Mouse (Mus musculus) CD4-positive, CD25-positive, alpha-beta regulatory T cell, adult 4 months (primary cell): Measurements from ENCODE around the gene Chst15. TPM values are rescaled to one million over a fixed set of nuclear protein-coding genes. Genes with fewer than 3 reads are reported as not detected.

Experiments used
- ATAC-seq: one replicate; pipeline ENCODE4 v1.8.0; 2017
- polyA plus RNA-seq, 2 experiments: library from polyadenylated mRNA; unstranded; fragments of 100-300 nt; shearing (Covaris generic); gene quantifications; one replicate each; pipeline ENCODE4 v1.2.1; 2017

Chst15 gene
- polyA plus RNA-seq, 2 experiments from 2014 or later, result 6.0 to 9.2 TPM

DNA sequence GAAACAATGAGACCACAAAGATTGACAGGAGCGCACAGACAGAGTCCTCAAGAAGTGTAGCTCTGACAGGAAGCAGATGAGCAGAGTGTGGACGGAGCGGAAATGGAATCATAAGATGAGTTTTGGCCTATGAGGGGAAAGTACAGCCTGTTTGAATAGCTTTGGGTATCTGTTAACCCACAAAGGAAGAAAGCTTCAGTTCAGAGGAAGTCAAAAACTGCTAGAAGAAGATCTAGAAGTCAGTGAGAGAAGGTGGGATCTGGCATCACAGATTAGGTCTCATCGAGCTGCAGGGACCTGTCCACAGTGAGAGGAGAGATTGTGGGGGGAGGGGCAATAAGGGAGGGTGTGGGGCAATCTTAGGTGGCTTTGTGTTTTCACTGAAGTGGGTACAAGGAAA lies 18.3 kb upstream of the Chst15 start:
- ATAC-seq, result peak; percentile 95

DNA sequence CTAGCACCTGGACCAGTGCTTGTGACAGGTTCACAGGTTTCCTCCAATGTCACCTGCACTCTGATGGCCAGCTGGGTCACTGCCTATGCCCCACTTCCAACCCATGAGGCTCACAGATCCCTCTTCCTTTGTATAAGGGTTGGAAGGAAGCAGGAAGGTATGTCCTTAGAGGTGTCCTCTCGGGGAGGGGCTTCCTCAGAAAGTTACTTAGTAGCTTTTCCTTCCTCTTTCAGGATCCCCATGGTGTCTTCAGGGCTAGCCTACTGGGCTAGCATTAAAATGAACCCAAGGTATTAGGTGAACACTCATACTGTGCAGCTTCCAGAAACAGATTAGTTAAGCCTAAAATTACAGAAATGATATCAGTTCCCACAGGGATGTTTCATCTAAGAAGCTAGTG lies 16.1 kb upstream of the Chst15 start:
- ATAC-seq, result no peak

DNA sequence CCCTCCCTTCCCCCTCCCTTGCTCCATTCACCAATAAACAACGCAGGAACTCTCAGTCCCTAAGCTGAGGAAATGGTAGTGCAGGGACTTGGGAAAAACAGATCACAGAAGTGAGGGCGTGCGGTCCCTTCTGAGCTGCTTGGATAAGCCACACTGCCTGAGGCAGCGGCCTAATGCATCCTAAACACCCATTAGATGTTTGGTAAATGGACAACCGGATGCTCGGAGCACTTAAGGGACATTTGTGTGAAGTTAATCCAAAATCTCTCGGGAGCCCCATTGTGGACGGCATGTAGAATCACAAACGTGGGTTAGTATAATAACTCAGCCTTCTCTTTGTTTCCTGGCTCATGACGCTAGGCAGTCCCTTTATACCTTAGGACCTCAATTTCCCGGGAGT lies 15.1 kb upstream of the Chst15 start:
- no peak for ATAC-seq

DNA sequence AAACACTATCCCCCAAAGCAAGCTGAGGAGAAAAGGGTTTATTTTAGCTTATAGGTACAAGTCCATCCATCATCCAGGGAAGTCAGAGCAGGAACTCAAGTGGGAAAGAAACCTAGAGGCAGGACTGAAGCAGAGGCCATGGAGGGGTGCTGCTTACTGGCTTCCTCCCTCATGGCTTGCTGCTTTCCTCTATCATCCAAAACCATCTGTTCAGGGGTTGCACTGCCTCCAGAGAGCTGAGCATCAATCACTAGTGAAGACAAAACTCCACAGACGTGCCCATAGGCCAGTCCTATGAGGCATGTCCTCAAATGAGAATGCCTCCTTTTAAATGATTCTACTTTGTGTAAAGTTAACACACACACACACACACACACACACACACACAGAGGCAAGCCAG lies 13.2 kb upstream of the Chst15 start:
- no peak for ATAC-seq

DNA sequence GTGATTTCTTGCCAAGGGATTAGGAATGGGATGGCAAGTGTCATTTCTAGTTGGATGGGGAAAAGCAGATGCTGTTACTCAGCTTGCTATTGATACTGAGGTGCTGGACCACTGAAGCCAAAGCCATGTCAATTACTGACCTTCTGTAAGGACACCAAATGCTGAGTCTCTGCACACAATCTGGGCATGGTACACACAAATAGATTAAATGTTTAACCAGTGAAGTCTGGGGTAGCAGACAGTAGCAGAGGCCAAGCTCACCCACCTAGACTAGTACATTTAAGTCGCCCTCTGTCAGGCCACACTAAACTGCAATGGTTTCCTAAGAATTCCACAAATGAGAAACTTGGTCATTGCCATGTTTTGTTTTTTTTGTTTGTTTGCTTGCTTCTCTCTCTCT lies 11.6 kb upstream of the Chst15 start:
- ATAC-seq, result no peak

DNA sequence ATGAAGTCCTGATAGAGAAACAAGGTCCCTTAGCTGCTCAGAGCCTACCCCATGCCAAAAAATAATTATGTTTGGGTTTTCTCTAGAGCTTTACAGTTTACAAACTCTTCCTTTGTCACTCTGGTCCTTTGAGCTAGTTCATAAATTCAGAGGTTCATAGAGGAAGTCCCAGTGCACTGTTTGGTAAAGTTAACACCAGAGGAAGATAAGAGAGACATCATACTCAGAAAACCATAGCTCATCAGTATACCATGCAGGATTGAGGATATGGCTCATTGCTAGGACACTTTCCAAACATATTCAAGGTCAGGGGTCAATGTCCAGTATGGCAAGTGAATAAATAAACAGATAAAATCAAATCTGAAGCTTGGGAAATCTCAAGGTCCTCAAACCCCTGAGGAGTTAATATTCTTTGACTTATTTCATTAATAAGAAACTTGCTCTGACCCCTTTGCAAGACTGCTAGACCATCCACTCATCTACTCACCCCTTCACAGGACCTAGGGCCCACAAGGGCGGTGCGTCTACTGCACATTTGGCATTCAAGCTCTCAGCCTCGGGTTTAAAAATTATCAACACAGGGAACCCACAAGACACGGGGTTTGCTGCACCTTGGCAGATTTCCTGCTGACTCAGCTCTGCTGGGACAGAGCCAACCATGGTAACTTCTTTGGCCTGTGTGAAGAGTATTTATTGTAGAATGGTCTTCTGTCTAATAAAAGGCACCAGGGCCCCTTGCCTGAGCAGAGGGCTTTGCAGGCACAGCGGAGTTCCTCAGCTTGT lies 8.7 kb upstream of the Chst15 start:
- ATAC-seq, result peak; percentile 43

DNA sequence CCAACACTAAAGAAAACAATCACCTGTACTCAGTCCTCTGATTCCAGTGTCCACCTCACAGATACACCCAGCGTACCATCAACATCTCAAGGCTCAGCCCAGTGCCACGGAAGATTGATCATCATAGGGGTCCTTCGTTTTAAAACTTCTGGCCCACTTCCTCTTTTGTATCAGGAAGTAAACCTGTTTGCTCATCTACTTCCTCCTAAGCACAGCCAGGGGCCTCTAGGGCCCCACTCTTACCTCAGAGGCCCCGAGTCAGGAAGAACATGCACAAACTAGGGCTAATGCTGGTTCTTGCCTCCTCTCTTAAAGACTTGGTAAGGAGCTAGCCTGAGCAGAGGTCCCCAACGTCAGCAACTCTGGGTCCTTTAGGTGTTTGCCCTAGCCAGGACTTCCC lies 6.4 kb upstream of the Chst15 start:
- peak; percentile 74 for ATAC-seq

DNA sequence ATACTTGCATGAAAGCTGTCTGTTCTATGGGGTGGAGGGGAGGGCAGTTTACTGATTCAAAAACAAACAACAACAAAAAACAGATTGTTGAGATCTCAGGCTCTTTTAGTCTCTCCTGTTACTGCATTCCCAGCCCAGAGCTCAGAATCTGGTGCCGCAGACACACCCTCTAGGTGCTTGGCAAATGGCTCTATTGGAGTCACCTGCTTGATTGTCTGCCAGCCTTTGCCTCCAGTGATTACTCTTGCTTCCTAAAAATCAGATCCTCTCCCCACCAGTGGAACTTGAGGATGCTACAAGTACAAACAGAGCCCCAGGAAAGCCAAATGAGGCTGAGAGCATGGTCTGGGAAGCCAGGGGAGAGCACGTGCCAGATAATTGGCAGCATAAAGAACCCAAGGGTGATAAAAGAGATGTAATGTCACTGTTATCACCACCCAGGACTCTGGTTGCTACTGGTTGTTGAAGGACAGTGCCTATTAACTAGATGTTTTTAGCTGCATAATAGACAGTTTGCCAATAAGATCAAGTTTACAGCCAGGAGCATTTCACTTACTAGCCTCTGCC lies 4.4 kb upstream of the Chst15 start:
- no peak for ATAC-seq

DNA sequence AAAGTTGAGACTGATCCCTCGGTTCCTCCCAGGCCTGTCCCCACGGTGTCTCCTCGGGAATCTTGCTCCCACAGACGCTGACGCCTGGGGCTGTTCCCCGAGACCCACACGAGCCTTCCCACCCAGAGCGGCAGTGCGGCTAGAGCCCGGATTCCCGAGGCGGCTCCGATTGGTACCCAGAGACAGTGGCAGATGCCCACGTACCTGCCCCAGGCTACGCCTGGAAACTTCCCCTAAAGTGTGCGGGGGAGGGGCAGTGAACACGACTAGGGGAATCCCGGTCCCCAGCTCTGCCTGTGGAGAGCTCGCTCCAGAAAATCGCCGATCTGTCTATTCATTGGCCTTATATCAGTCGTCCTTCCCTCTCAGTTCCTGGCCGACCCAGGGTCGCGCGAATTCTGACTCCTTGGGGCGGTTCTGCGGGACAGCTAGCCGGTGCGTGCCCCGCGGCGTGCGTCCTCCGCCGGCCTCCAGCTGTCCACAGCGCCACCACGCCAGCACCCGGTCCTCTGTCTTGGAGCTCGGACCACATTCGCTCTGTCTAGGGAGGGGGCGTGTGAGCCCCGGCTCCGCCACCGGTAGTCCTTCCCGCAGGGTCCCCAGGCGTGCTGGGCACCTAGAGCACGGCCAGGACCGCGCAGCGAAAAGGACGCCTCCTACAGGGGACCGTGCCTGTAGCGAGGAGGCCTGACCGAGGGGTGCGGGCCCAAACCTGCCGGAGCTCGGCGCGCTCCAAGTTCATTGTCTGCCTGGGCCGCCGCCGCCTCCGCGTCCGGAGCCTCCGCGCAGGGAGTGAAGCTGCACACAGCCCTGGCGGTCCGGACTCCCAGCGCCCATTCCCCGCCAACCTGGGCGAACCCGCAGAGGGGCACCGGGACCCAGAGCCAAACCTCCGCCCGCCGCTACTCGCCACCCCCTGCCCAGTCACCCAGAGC lies 660 bp downstream of the Chst15 start:
- ATAC-seq, result peak; percentile 75

DNA sequence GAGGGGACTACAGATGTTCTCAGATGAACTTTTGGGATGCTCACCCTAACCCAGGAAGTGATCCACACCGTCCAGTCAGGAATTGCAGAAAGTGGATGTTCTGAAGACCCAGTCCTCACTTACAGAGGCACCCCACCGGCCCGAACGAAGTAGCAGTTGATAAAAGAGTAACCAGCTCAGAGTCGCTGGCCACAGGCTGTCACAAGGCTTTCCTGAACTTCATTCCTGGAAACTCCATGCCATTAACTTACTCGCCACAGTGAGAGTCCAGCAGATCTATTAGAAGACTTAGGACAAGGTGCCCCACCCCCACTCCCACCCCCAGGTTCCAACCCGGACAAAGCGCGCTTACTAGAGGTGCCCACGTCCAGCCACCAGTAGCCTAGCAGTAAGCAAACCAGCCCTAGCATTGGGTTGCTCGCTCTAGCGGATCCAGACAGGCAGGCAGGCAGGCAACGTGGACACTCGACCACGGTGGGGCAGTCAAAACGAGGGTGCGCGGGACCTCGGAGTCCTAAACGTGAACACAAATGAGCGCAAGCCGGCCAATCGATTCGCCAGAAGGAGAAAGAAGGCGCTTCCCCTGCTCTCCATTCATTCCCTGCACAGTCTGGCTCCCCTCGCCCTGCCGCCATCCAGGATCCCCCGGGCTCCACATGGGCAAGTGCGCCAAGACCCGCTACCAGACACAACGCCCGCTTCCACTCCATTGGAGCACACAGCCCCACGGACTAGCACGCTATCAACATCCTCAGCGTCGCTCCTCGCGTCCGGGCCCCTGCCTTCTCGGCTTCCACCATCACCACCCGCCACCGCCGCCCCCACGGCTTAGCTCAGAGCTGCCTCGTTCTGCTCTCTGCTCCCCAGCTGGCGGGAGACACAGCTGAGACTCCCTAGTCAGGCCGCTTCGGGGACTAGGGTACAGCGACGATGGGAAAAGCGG lies 1.6 kb downstream of the Chst15 start:
- ATAC-seq, result peak; percentile 50

DNA sequence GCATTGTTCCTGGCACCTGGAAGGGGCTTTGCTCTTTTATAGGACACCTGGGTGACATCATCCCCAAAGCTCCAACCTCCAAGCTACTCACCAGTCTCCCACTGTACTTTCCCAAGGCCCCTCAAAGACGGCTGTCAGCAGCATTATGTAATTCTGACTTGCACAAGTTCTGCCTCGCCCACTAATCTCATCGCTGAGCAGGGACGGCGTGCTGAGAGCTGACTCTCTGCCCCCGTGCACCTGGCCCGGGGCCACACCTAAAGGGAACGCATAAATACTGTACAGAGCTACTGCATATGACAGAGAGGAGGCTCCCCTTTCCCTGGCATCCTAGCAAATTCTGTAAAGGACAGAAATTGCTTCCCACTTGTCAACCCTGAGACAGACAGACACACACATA lies 4.6 kb downstream of the Chst15 start:
- ATAC-seq, result no peak

DNA sequence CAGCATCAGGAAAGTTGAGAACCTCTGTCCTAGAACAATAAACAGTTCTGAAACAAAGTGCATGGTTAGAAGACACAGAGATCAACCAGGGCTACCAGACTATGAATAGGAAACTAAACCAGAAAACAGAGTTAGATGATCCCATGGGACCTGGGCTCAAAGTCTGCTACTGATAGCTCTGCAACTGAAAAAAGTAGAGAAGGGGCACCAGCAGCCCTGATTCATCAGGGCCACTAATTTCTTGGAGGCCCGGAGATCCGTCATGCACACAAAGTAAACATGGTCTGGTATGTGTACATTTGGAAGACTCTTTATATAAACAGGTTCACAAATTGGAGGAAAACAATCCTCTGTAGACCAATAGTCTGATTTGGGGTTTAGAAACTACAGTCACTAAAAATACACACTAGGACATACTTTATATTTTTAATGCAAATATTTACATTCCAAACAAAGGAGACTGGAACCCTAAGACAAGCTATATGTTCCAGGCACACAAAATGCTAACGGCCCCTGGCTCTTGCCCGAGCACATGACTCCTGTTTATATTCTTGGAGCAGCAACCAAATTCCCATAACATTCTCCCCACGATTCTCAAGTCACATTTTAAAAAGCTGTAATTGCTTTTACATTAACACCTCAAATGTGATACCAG lies 8.4 kb downstream of the Chst15 start:
- ATAC-seq, result no peak

DNA sequence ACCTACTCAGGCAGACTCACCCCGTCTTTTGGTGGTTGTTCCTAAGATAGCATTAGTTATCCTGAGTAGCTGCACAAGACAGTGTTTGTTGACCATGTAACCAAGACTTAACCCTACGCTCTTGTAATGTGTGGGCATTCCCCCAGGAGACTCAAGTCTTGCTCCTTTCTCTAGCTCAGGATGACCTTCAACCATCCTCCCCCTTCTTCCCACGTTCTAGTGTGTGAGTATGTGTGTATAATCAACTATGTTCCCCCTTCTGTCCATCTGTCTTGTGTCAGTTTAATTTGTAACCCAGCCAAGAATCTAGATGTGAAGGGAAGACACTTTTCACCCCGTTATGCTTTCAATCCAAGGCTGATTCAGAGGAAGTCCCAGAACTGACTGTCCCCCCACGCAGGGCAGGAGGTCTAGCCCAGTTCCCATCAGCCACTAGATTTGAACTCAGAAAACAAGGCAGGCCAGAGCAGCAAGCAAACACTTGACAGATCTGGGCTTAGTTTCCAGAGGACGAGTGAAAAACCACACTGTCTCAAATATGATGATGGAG lies 9.2 kb downstream of the Chst15 start:
- ATAC-seq, result no peak

DNA sequence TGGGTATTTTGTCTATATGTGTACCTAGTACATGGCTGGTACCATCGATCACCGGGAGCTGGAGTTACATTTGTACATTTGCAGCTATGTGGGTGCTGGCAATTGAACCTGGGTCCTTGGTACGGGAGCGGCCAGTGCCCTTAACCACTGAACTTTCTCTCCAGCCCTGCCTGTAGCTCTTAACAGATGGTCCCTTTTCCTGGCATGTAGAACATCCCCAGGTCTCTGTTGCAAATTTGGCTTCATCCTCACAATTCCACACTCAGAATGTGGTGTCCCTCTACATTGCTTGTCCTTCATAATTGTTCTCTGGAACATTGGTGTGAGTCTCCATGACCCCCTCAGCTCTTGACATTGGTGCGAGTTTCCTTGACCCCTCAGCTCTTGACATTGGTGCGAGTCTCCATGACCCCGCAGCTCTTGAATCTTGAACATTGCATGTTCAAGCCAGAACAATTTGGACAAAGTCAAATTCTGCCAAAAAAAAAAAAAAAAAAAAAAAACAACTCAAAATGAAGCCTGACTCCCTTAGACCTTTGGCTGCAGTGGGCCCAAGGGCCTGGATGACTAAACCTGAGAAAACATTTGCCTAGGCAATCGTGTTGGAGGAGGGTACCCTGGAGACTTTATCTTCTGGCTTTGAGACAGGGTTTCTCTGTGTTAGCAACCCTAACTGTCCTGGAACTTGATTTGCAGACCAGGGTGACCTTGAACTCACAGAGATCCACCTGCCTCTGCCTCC lies 10.2 kb downstream of the Chst15 start:
- no peak for ATAC-seq

DNA sequence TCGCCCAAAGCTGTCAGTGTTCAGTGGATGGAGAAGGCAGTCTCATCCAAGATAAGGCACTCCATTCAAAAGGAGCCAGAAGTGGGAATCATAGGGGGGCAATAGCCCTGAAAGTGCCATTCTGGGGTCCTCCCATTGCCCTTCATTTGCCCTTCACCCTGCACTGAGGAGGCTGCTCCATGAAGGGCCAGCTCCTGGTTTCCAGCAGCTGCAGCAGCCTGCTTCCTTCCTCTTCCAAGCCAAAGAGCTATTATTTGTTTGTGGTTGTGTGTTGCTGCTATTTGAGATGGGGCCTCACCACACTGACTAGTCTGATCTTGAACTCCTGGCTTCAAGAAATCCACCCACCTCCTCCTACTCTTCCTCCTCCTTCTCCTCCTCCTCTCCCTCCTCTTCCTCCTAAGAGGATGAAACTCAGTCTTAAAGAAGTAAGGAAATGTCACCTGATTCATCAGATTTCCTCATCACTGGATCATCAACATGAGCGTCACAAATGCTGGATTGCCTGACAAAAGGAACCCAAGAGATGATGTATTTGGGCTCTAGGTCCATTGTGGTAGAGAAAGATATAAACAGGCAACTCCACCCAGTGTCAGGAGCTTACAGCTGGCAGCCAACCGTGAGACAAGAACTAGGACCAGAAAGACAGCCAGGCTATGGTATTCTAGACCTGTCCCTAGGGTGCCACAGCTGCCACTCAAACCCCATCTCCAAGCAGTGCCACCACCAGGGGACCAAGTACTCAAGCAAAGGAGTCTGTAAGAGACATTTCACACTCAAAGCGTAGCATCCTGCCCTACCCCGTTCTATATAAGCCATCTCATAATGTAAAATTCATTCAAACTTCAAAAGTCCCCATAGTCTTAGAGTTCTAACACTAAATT lies 11.3 kb downstream of the Chst15 start:
- ATAC-seq, result no peak

DNA sequence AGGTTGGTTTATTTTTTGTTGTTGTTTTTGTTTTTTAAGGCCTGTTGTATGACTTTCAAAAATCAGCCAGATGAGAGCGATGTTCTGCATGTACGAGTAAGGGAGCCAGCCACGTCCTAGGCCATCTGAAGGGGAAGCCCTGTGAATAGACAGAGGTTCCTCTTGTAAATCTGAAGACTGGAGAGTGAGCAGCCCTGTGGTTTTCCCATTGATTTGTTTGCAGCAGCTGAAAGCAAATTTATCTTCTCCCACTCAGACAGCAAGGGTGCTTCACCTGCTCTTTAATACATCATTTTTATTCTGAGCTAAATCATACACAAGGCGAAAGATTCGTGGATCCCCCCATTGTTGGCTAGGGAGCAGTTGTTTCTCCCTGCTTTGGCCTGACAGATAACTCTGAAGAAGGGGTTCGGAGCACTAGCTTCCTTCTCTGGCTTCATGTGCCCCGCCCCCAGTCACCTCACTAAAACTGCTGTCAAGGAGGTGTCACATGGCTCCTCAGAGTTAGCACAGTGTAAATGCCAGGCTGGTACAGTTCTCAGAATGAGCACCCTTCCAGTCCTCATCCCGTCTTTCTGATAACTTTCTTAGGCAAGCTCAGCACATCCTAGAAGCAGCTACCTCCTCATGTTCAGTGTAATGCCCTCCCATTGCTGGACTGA lies 12.5 kb downstream of the Chst15 start:
- peak; percentile 47 for ATAC-seq

DNA sequence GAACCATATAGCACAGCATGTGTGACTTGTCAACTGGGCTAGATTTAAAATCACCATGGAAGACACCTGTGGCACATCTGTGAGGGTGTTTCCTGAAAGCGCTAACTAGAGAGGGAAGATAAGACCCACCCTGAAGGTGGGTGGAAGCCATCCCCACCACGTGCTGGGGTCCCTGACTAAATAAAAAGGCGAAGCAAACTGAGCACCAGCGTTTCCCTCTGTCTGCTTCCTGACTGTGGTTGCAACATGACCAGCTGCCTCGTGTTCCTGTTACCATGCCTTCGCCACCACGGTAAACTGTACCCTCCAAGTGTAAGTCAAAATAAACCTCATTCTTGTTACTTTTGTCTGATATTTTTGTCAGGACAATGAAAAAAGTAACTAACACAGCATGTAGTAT lies 13.0 kb downstream of the Chst15 start:
- peak; percentile 51 for ATAC-seq

DNA sequence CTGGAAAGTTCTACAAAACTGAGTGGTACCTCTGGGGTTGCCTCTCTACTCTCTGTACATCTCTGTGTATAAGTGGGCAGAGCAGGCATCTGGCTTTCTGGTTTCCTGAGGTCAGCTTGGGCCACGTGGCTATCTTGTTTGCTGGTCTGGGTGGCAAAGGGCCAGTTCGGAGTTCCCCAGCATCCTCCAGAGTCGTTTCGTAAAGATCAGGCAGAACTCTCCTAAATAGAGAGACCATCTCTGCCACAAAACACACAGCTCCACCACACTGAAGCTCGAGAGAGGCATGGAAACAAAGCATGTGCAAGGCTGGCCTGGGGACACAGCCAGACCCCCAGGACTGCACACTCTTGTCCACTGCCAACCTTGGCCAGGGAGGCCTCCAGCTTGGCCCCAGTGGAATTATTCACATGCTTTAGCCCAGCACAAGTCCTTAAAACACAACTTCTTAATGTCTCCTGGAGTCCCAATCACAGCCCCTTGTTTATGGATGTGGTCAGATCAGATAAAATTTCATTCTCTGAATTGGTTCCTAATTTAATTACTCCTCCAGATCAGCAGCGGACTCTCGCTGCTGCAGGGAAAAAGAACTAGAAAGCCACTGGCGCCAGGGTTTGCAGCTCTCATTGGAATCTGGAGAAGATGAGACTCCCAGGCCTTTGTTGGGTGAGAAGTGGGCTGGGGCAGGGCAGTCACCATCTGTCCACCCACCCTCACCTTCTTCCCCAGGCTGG lies 14.4 kb downstream of the Chst15 start:
- ATAC-seq, result no peak
